Mouse (Mus musculus) lung, postnatal 0 days (tissue): ENCODE results near the gene Rbm8a2.

Source experiments
- CTCF ChIP-seq: IDR thresholded peaks from 2 replicates; pipeline ENCODE4 v1.5.1; 2016; ENCODE audit warnings: antibody characterized with exemption, mild to moderate bottlenecking
- EP300 ChIP-seq: IDR thresholded peaks from 2 replicates; pipeline ENCODE4 v1.6.1; 2016; ENCODE audit warnings: antibody characterized with exemption, mild to moderate bottlenecking, control low read depth

DNA sequence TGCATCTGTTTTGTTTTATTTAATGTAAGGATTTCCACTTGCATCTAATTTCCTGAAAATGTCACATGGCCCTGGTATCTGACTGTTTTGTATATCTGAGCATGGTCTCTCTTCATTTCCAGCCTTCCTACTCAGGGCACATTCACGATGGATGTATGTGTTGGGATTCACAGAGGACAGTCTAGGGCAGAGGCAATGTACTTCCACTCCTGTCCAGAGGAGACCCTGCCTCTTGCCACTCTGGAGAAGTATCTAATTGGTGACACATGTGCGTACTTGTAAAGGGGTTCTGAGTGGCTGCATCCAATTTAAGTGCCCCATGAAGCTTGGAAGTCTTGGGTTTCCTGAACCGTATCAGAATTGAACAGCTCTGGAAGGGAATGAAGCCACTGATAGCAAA is 28.5 kb downstream of the Rbm8a2 start:
- TF ChIP-seq CTCF (no peak), EP300 (no peak)
